Mouse (Mus musculus): Measurements from ENCODE around the gene Rsu1.

Gene Rsu1

DNA sequence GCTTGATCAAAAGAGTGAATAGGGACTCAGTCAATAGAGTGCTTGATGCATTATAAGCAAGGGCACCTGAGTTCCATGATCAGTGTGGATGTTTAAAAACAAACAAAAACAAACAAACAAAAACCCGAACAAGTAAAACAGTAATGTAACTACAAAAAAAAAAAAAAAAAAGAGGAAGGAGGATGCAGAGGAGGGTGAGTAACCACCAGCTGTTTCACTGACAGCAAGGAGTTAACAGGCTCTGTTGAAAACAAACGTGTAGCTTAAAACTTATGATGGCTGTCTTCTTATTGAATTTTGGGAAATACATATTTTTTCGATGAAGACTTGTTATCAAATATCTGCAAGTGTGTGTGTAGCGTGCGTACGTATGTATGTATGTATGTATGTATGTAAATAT, 222.6 kb downstream of the Rsu1 start:
- no peak for DNase-seq (ENCODE audit: low spot score in 2 of 2)

DNA sequence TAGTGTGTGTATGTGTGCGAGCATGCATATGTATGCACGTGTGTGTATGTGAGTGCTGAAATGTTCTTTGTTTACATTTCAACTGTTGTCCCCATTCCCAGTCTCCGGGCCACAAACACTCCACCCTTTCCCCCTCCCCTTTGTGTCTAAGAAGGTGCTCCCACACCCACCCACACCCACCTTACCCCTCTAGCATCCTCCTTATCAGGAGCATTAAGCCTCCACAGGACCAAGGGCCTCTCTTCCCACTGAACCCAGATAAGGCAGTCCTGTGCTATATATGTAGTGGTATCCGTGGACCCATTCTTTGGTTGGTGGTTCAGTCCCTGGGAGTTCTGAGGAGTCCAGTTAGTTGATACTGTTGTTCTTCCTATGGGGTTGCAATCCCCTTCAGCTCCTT, 226.7 kb downstream of the Rsu1 start:
- no peak for DNase-seq (ENCODE audit: low spot score in 2 of 2)

DNA sequence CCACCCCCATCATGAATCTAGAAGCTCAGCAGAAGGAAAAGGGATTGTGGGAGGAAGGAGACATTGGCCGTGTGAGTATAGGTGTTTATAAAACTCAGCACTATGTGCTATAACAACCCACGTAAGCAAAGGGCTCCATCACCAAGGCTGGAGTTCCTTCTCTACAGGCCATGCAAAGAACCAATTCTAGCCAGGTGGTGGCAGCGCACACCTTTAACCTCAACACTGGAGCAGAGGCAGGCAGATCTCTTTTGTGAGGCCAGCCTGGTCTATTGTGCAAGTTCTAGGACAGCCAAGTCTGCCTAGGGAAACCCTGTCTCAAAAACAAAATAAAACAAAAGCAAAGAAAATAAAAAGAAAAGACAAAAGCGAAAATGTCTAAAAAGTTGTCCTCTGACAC, 231.4 kb downstream of the Rsu1 start:
- no peak for DNase-seq (ENCODE audit: low spot score in 2 of 2)

DNA sequence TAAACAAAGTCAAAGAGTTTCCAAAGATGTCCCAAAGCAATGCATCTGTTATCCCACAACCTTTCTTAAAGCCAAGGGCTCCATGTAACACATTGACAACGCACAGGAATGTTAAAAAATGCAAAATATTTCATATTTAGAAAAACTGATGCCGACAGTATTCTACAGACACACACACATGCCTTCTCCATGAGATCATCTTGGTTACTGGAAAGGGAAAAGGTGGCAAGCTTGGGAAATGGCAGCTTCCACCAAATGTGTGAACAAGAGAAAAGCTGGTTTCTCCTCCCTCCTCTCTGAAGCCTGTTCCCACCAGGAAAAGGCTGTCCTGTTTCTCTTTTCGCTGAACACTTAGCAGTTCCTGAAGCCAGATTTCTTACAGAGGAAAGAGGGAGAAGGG, 232.4 kb downstream of the Rsu1 start:
- no peak for DNase-seq (ENCODE audit: low spot score in 2 of 2)

Measured in thymus, postnatal 10 days (tissue).